In the genomic region with DNA sequence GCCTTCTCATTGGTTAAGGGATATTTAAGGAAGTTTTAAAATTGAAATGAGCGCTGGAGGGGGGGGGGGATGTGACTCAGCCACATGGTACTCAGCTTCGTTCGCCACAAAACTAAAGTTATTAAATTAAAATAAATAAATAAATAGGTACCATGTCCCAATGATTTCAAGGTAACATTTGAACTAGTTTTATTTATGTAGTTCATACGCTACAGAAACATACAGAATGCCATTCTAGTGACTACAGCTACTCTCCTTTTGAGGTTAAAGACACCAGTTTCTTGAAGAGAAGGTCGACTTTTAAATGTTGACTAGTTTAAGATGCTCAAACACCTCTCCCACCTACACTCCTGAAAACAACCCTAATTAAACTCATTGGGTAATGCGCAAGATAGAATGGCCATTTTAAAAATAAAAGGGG, we compare ENCODE assay signal across 8 mouse cellular contexts. TPM values are rescaled to one million over a fixed set of nuclear protein-coding genes. Genes with fewer than 3 reads are reported as not detected.
A peak's percentile ranks its signal among the peaks of the same experiment; 100 is the strongest.
DNase-seq lines count a peak whose midpoint lies in the region; ATAC-seq and TF ChIP-seq lines count a peak whose summit lies in the region.

No protein-coding gene starts in this region.

- H3K4me1 ChIP-seq in heart, embryonic 13.5 days = peaks cover 43% of the 10 kb centered on the region
- H3K4me1 ChIP-seq in MEL (ENCODE audit: control insufficient read depth in 1 of 2, insufficient read depth in 2 of 2, low read length in 2 of 2) = peaks cover 5 to 24% of the 10 kb centered on the region in 2 experiments
- peaks cover 16% of the 10 kb centered on the region for H3K4me1 ChIP-seq in hindbrain, embryonic 12.5 days
- H3K4me1 ChIP-seq in midbrain, embryonic 11.5 days (ENCODE audit: control insufficient read depth, insufficient read depth, low read length) = peaks cover 10% of the 10 kb centered on the region

- H3K27me3 ChIP-seq in heart, embryonic 13.5 days (replicated peaks) = no peaks in the 10 kb centered on the region
- no peaks in the 10 kb centered on the region for H3K27me3 ChIP-seq in MEL (ENCODE audit: control insufficient read depth in 1 of 2, insufficient read depth in 2 of 2, low read length in 2 of 2)
- peaks cover 4% of the 10 kb centered on the region; the same call in 1 of the 2 replicates for H3K27me3 ChIP-seq in hindbrain, embryonic 12.5 days
- no peaks in the 10 kb centered on the region for H3K27me3 ChIP-seq in midbrain, embryonic 11.5 days (ENCODE audit: control insufficient read depth, insufficient read depth, low read length)

- H3K36me3 ChIP-seq in heart, embryonic 13.5 days = no peaks in the 10 kb centered on the region
- peaks cover 0 to 33% of the 10 kb centered on the region in 2 experiments; a peak in 2 of 4 replicates for H3K36me3 ChIP-seq in MEL (ENCODE audit: control insufficient read depth in 1 of 2, insufficient read depth in 2 of 2, low read length in 2 of 2)
- H3K36me3 ChIP-seq in hindbrain, embryonic 12.5 days = no peaks in the 10 kb centered on the region
- H3K36me3 ChIP-seq in midbrain, embryonic 11.5 days (ENCODE audit: control insufficient read depth, insufficient read depth, low read length) = no peaks in the 10 kb centered on the region

- H3K4me3 ChIP-seq in heart, embryonic 13.5 days = peak overlapping the region; percentile 53
- peak overlapping the region; percentile 63 to 64 for H3K4me3 ChIP-seq in MEL (ENCODE audit: control insufficient read depth in 1 of 2, insufficient read depth in 1 of 2, low read depth in 2 of 2, low read length in 2 of 2)
- H3K4me3 ChIP-seq in hindbrain, embryonic 12.5 days = no peak overlapping the region
- no peak overlapping the region for H3K4me3 ChIP-seq in midbrain, embryonic 11.5 days (ENCODE audit: low read depth, low read length)

- H3K27ac ChIP-seq in heart, embryonic 13.5 days (replicated peaks) = peak overlapping the region; percentile 93
- H3K27ac ChIP-seq in MEL (ENCODE audit: control insufficient read depth, low read depth, low read length) = peak overlapping the region; percentile 92
- no peak overlapping the region for H3K27ac ChIP-seq in hindbrain, embryonic 12.5 days
- no peak overlapping the region for H3K27ac ChIP-seq in midbrain, embryonic 11.5 days (ENCODE audit: low read depth, low read length)

- WGBS in heart, embryonic 13.5 days = 19% methylated on average over 6 of the region's 6 CpGs
- 22% methylated on average over 6 of the region's 6 CpGs for WGBS in hindbrain, embryonic 12.5 days
- 21% methylated on average over 6 of the region's 6 CpGs for WGBS in midbrain, embryonic 11.5 days

- H3K79me2 ChIP-seq in MEL (ENCODE audit: control insufficient read depth, insufficient read depth, low read length, poor library complexity) = peaks cover 23% of the 10 kb centered on the region

- no peak for TF ChIP-seq EP300 in MEL (IDR thresholded peaks at IDR 0.05; ENCODE audit: low read depth in 1 of 2, low read length in 2 of 2)

- DNase-seq in heart, adult 11 months = no peak
- no peak for DNase-seq in MEL (ENCODE audit: low read depth, low spot score)
- peak; percentile 88 for DNase-seq in midbrain, embryonic 11.5 days (ENCODE audit: low spot score, missing footprints)
- no peak for DNase-seq in testis, postnatal 14 days (ENCODE audit: low spot score)
- DNase-seq in right cerebral cortex, adult 2 months (ENCODE audit: low spot score in 2 of 2) = no peak
- DNase-seq in spleen, postnatal 4 days (ENCODE audit: low spot score in 2 of 2) = no peak

- H3K9ac ChIP-seq in heart, embryonic 13.5 days = peak overlapping the region; percentile 73
- H3K9ac ChIP-seq in MEL (ENCODE audit: control insufficient read depth, low read depth, low read length, poor library complexity, severe bottlenecking) = peak overlapping the region; percentile 86
- H3K9ac ChIP-seq in hindbrain, embryonic 12.5 days = no peak overlapping the region
- no peak overlapping the region; the same call in 1 of the 2 replicates for H3K9ac ChIP-seq in midbrain, embryonic 11.5 days (ENCODE audit: low read length)

- no peak for TF ChIP-seq POLR2A in MEL (IDR thresholded peaks at IDR 0.05; ENCODE audit: control insufficient read depth in 1 of 2, insufficient read depth in 1 of 2, low read depth in 1 of 2, low read length in 2 of 2, poor library complexity in 1 of 2)

- no peaks in the 10 kb centered on the region for H3K9me3 ChIP-seq in heart, embryonic 13.5 days
- no peaks in the 10 kb centered on the region for H3K9me3 ChIP-seq in MEL (replicated peaks; ENCODE audit: insufficient read depth, low read length)
- H3K9me3 ChIP-seq in hindbrain, embryonic 12.5 days (replicated peaks) = no peaks in the 10 kb centered on the region
- H3K9me3 ChIP-seq in midbrain, embryonic 11.5 days (ENCODE audit: control insufficient read depth, low read length) = no peaks in the 10 kb centered on the region

- peak overlapping the region; percentile 78 for H3K4me2 ChIP-seq in heart, embryonic 13.5 days
- peak overlapping the region; percentile 54 for H3K4me2 ChIP-seq in hindbrain, embryonic 12.5 days (replicated peaks)
- peak overlapping the region; percentile 51 for H3K4me2 ChIP-seq in midbrain, embryonic 11.5 days

- no peak for TF ChIP-seq CTCF in MEL (IDR thresholded peaks at IDR 0.05 in 2 of 3, conservative IDR thresholded peaks at IDR 0.05 in 1 of 3; ENCODE audit: control insufficient read depth in 1 of 3, insufficient read depth in 1 of 3, low read depth in 2 of 3, low read length in 3 of 3, poor library complexity in 1 of 3, severe bottlenecking in 1 of 3)

- TF ChIP-seq RAD21 in MEL (IDR thresholded peaks at IDR 0.05; ENCODE audit: low read depth, low read length) = no peak

- no peak for ATAC-seq in heart, embryonic 13.5 days (ENCODE audit: extremely low read depth, insufficient number of reproducible peaks, low FRiP score, low TSS enrichment)
- no peak for ATAC-seq in hindbrain, embryonic 12.5 days (ENCODE audit: low FRiP score)
- ATAC-seq in midbrain, embryonic 11.5 days (ENCODE audit: low FRiP score) = no peak

TF ChIP-seq in MEL, 35 proteins besides CTCF, POLR2A, EP300 and RAD21:
- TF ChIP-seq MEF2A (IDR thresholded peaks at IDR 0.05; ENCODE audit: extremely low read depth, insufficient replicate concordance, low read depth, low read length, poor library complexity, severe bottlenecking) (no peak), CHD2 (IDR thresholded peaks at IDR 0.05; ENCODE audit: low read length) (no peak), USF2 (IDR thresholded peaks at IDR 0.05; ENCODE audit: borderline replicate concordance in 1 of 2, insufficient read depth in 1 of 2, low read depth in 1 of 2, low read length in 2 of 2) (no peak), MYC (IDR thresholded peaks at IDR 0.05; ENCODE audit: low read depth, low read length) (peak; percentile 87), MXI1 (IDR thresholded peaks at IDR 0.05; ENCODE audit: low read depth, low read length) (no peak), KAT2A (conservative IDR thresholded peaks at IDR 0.05; ENCODE audit: low read depth, low read length) (no peak; the same call in 1 of the 2 replicates), CHD1 (IDR thresholded peaks at IDR 0.05; ENCODE audit: low read depth, low read length) (peak; percentile 76), TCF12 (IDR thresholded peaks at IDR 0.05; ENCODE audit: low read depth, low read length) (no peak), E2F4 (IDR thresholded peaks at IDR 0.05; ENCODE audit: borderline replicate concordance, low read depth, low read length) (no peak), JUND (IDR thresholded peaks at IDR 0.05; ENCODE audit: low read depth, low read length) (no peak), MAZ (IDR thresholded peaks at IDR 0.05; ENCODE audit: low read depth, low read length) (no peak), SIN3A (IDR thresholded peaks at IDR 0.05; ENCODE audit: low read length) (0 out of 2 replicates have a peak, but pooled peaks have one; percentile 16), USF1 (IDR thresholded peaks at IDR 0.05; ENCODE audit: low read depth, low read length) (0 out of 2 replicates have a peak, but pooled peaks have one; percentile 30)

RNA-seq across cellular contexts. Expression of gene Zfp217, which starts 6.4 kb away (rescaled TPM):
- 2.4 and 3.0 TPM in 2 replicates for polyA plus RNA-seq in heart, embryonic 13.5 days (2015; fragmentation: Nextera tagmentation; extraction: Ambion mirVana)
- 21.7 and 29.3 TPM in 2 replicates for total RNA-seq in MEL (2012; rRNA removed)
- polyA plus RNA-seq in MEL (2012; ENCODE audit: insufficient read depth in 1 of 2, insufficient read length in 2 of 2, low read depth in 1 of 2, low replicate concordance in 2 of 2, missing spikeins in 1 of 2) = 10 to 100 TPM; 25.5 to 34.9 TPM
- polyA plus RNA-seq in hindbrain, embryonic 12.5 days (2016; fragmentation: Nextera tagmentation; extraction: Ambion mirVana) = 3.7 and 3.9 TPM in 2 replicates
- 3.0 and 3.2 TPM in 2 replicates for polyA plus RNA-seq in midbrain, embryonic 11.5 days (2014; fragmentation: Nextera tagmentation; extraction: Ambion mirVana)

Comparison
In these comparisons a context has a peak if more than half of its experiments do, and no peak if none do; other contexts are left out.
1. H3K27ac ChIP-seq: peak in heart, embryonic 13.5 days (single experiment) and MEL (single experiment); none in hindbrain, embryonic 12.5 days (single experiment) and midbrain, embryonic 11.5 days (single experiment).
2. H3K4me3 ChIP-seq: peak in heart, embryonic 13.5 days (single experiment) and MEL (2 of 2); none in hindbrain, embryonic 12.5 days (single experiment) and midbrain, embryonic 11.5 days (single experiment).
3. H3K9ac ChIP-seq: peak in heart, embryonic 13.5 days (single experiment) and MEL (single experiment); none in hindbrain, embryonic 12.5 days (single experiment) and midbrain, embryonic 11.5 days (single experiment).
4. Peak in every context shown above with its lines, with median percentiles within 50 percentile points of each other: H3K4me2 ChIP-seq.